10 mouse cellular contexts compared by ENCODE assay signal in the genomic region with DNA sequence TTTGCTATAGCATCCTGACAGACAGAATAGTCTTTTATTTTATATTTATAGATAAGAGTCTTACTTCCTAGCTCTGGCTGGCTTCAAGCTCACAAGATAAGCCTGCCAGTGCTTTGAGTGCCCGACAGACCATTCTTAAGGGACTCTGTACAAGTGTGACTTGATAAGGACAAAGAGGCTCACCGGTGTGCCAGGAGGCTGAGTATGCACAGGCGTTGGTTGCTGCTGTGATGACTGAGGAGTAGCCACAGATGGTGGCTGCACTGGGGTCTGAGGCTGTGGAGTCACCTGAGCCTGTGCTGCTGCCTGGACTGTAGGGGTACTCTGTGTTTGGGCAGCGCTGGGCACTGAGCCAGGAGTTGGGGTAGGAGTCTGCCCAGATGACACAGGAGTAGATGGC. TPM values are rescaled to one million over a fixed set of nuclear protein-coding genes. Genes with fewer than 3 reads are reported as not detected.
DNase-seq lines count a peak whose midpoint lies in the region; ATAC-seq and TF ChIP-seq lines count a peak whose summit lies in the region.
"Had no signal": no experiment of that assay in that cellular context is flagged by ENCODE, and none has a peak within 500 bp of the region (broad histone marks: within the 10 kb centered on the region; RNA-seq: fewer than 3 reads in every experiment).

No protein-coding gene starts in this region.

- no peak for DNase-seq in heart, postnatal 25 days (ENCODE audit: low spot score)
- peak; percentile 55 for DNase-seq in testis, postnatal 10 days (ENCODE audit: low spot score)
- no peak for DNase-seq in testis, postnatal 14 days (ENCODE audit: low spot score)
- peak; percentile 38 for DNase-seq in heart, postnatal 4 days
- DNase-seq in stomach, postnatal 0 days (ENCODE audit: low spot score), result peak; percentile 44
- no peak for DNase-seq in layer of hippocampus, postnatal 14 days (ENCODE audit: low spot score in 2 of 2)
- DNase-seq in embryo, embryonic 10 days (ENCODE audit: low spot score), result no peak
- DNase-seq: lung, postnatal 14 days; thymus, postnatal 36 days had no signal

- TF ChIP-seq CTCF in stomach, postnatal 0 days (IDR thresholded peaks at IDR 0.05; ENCODE audit: low read depth), result no peak

- peak overlapping the region; percentile 61 for H3K27ac ChIP-seq in heart, embryonic 13.5 days (replicated peaks)
- no peak overlapping the region for H3K27ac ChIP-seq in stomach, postnatal 0 days (replicated peaks)

- WGBS in heart, embryonic 13.5 days, result 46% methylated on average over 4 of the region's 4 CpGs
- WGBS in stomach, postnatal 0 days, result 81% methylated on average over 4 of the region's 4 CpGs

- ATAC-seq in heart, embryonic 13.5 days (ENCODE audit: extremely low read depth, insufficient number of reproducible peaks, low FRiP score, low TSS enrichment), result peak; percentile 25; the same call in 1 of the 2 replicates
- peak; percentile 77 for ATAC-seq in stomach, postnatal 0 days (ENCODE audit: low FRiP score, low TSS enrichment)

- intact Hi-C loops in heart, postnatal 25 days (cut with DNase I), result no loop called here

- H3K27me3 ChIP-seq in heart, embryonic 13.5 days (replicated peaks), result no peaks in the 10 kb centered on the region
- no peaks in the 10 kb centered on the region for H3K27me3 ChIP-seq in stomach, postnatal 0 days (ENCODE audit: control insufficient read depth, insufficient read depth, low read length)

- TF ChIP-seq EP300 in stomach, postnatal 0 days (optimal IDR thresholded peaks at IDR 0.05), result no peak

- peaks cover 16% of the 10 kb centered on the region for H3K4me1 ChIP-seq in heart, embryonic 13.5 days
- no peaks in the 10 kb centered on the region for H3K4me1 ChIP-seq in stomach, postnatal 0 days (replicated peaks; ENCODE audit: control insufficient read depth, insufficient read depth)

- H3K4me2 ChIP-seq in heart, embryonic 13.5 days, result no peak overlapping the region
- no peak overlapping the region for H3K4me2 ChIP-seq in stomach, postnatal 0 days (replicated peaks; ENCODE audit: low read depth)

- H3K4me3 ChIP-seq in heart, embryonic 13.5 days, result no peak overlapping the region
- H3K4me3 ChIP-seq in stomach, postnatal 0 days (ENCODE audit: low read depth, low read length), result no peak overlapping the region

- no peaks in the 10 kb centered on the region for H3K9me3 ChIP-seq in heart, embryonic 13.5 days
- H3K9me3 ChIP-seq in stomach, postnatal 0 days (ENCODE audit: control insufficient read depth, low read length), result no peaks in the 10 kb centered on the region

- peaks cover 94% of the 10 kb centered on the region for H3K36me3 ChIP-seq in heart, embryonic 13.5 days
- H3K36me3 ChIP-seq in stomach, postnatal 0 days (ENCODE audit: control insufficient read depth, insufficient read depth, low read length), result peaks cover 39% of the 10 kb centered on the region

- H3K9ac ChIP-seq in heart, embryonic 13.5 days, result no peak overlapping the region
- H3K9ac ChIP-seq in stomach, postnatal 0 days (ENCODE audit: low read length), result no peak overlapping the region

RNA-seq across cellular contexts. Expression of a gene that starts 39.4 kb away (rescaled TPM):
- 93.9 and 103 TPM in 2 replicates for polyA plus RNA-seq in heart, embryonic 13.5 days (2015; fragmentation: Nextera tagmentation; extraction: Ambion mirVana)
- 100 to 1,000 TPM; 144 to 148 TPM for total RNA-seq in heart, postnatal 25 days (2021)
- 100 to 1,000 TPM; 128 to 151 TPM for total RNA-seq in heart, postnatal 4 days (2021)
- polyA plus RNA-seq in stomach, postnatal 0 days (2015; fragmentation: Nextera tagmentation; extraction: Ambion mirVana), result 46.7 and 50.3 TPM in 2 replicates
- total RNA-seq in layer of hippocampus, postnatal 14 days (2021), result 10 to 100 TPM; 66.5 to 67.3 TPM

Comparison
In these comparisons a context has a peak if more than half of its experiments do, and no peak if none do; other contexts are left out.
1. DNase-seq: peak in testis, postnatal 10 days (single experiment), heart, postnatal 4 days (single experiment) and stomach, postnatal 0 days (single experiment); none in heart, postnatal 25 days (single experiment), testis, postnatal 14 days (single experiment), layer of hippocampus, postnatal 14 days (0 of 2) and embryo, embryonic 10 days (single experiment).